Mouse (Mus musculus) limb, embryonic 13.5 days (tissue): ENCODE results near the gene Tmem178. TPM values are rescaled to one million over a fixed set of nuclear protein-coding genes. Genes with fewer than 3 reads are reported as not detected.
"Not testable (repeated sequence)": the region's sequence is repeated elsewhere in the genome, so short reads cannot be mapped to it uniquely, and the experiment has no call there.

Source experiments
- ATAC-seq: fragments of 200-750 bp; cut with Nextera tagmentation; 2 replicates; pipeline ENCODE4 v1.8.0; 2017; ENCODE audit warnings: low read depth, moderate number of reproducible peaks, moderate TSS enrichment; ENCODE audit not compliant: low FRiP score
- H3K27ac ChIP-seq: fragments of 300-500 bp; sonication (generic); 2 replicates; pipeline ENCODE4 v1.5.1; 2015; ENCODE audit warnings: inconsistent platforms, mild to moderate bottlenecking, moderate library complexity
- H3K27me3 ChIP-seq: fragments of 300-500 bp; sonication (generic); 2 replicates; pipeline ENCODE4 v1.6.1; 2015; ENCODE audit warnings: mild to moderate bottlenecking, inconsistent platforms
- H3K36me3 ChIP-seq: fragments of 300-500 bp; sonication (generic); 2 replicates; pipeline ENCODE4 v1.6.1; 2015; ENCODE audit warnings: inconsistent platforms, mild to moderate bottlenecking, moderate library complexity
- H3K4me1 ChIP-seq: fragments of 300-500 bp; sonication (generic); 2 replicates; pipeline ENCODE4 v1.6.1; 2015; ENCODE audit warnings: inconsistent platforms
- H3K4me2 ChIP-seq: fragments of 300-500 bp; sonication (generic); replicated peaks from 2 replicates; pipeline ENCODE4 v1.6.1; 2015; ENCODE audit warnings: inconsistent platforms, mild to moderate bottlenecking, moderate library complexity
- H3K4me3 ChIP-seq: fragments of 300-500 bp; sonication (generic); 2 replicates; pipeline ENCODE4 v1.5.1; 2015; ENCODE audit warnings: moderate library complexity, mild to moderate bottlenecking, inconsistent platforms
- H3K9ac ChIP-seq: fragments of 300-500 bp; sonication (generic); 2 replicates; pipeline ENCODE4 v1.6.1; 2015; ENCODE audit warnings: mild to moderate bottlenecking, inconsistent platforms
- H3K9me3 ChIP-seq: fragments of 300-500 bp; sonication (generic); 2 replicates; pipeline ENCODE4 v1.6.1; 2016; ENCODE audit warnings: inconsistent platforms
- WGBS: fragments of 180-500 bp; shearing (Covaris S2); methylation state at CpG from one replicate; pipeline ENCODE4 v1.1.7; 2015; 5-methylcytosine and 5-hydroxymethylcytosine counted together
- polyA plus RNA-seq: library from polyadenylated mRNA; unstranded; fragments of >200 nt; fragmentation: Nextera tagmentation; extraction: Ambion mirVana; gene quantifications from 2 replicates; pipeline ENCODE4 v1.2.1, GENCODE M21; 2015

Gene Tmem178
- polyA plus RNA-seq, 1 experiment from 2014 or later = 9.1 TPM

DNA sequence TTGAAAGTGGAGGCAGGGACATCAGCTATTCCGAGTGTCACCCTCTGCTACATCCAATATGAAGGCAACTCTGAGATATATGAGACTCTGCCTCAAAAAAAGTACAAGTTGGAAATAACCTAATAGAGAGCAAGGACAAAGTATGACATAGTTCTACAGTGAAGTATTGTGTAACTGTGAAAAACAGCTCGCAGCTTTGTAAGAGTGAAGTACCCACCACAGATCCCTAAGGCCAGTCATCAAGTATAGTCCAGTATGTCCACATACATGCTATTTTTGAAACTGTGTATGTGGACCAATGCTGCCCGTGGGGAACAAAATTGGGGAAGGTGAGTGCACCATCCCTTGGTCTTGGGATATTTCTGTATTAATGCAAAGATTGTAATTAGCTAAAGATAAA is 18.9 kb upstream of the Tmem178 start:
- ATAC-seq = no peak
- no peaks in the 10 kb centered on the region; the same call in 1 of the 2 replicates for H3K4me1 ChIP-seq
- H3K9me3 ChIP-seq = no peaks in the 10 kb centered on the region
- no peak overlapping the region for H3K9ac ChIP-seq
- H3K27ac ChIP-seq = no peak overlapping the region
- no peak overlapping the region for H3K4me3 ChIP-seq
- no peaks in the 10 kb centered on the region for H3K36me3 ChIP-seq
- no peak overlapping the region for H3K4me2 ChIP-seq
- H3K27me3 ChIP-seq = no peaks in the 10 kb centered on the region
- WGBS = 91% methylated on average over 3 of the region's 3 CpGs

DNA sequence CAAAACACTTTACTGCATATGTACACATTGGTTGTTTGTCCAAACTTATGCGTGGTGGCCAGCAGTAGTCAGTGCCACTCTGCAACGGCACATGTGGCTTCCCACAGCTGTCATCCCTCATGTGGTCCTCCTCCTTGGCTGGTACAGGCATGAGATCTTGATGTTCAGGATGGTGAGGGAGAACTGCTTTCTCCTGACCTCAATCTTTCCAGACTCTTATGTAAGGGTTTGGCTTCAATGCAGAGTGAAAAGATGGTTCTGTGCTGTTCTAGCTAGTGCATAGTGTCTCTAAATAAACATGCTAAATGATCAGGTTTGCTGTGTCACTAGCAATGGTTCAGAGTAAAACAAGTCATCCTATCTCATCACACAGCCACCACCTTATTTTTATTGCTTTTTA is 17.3 kb upstream of the Tmem178 start:
- Histone ChIP-seq H3K36me3 (no peaks in the 10 kb centered on the region), H3K4me1 (no peaks in the 10 kb centered on the region), H3K27ac (no peak overlapping the region), H3K9me3 (no peaks in the 10 kb centered on the region), H3K4me3 (no peak overlapping the region), H3K27me3 (no peaks in the 10 kb centered on the region), H3K9ac (no peak overlapping the region), H3K4me2 (no peak overlapping the region)
- no peak for ATAC-seq
- 91% methylated on average over 2 of the region's 2 CpGs for WGBS

DNA sequence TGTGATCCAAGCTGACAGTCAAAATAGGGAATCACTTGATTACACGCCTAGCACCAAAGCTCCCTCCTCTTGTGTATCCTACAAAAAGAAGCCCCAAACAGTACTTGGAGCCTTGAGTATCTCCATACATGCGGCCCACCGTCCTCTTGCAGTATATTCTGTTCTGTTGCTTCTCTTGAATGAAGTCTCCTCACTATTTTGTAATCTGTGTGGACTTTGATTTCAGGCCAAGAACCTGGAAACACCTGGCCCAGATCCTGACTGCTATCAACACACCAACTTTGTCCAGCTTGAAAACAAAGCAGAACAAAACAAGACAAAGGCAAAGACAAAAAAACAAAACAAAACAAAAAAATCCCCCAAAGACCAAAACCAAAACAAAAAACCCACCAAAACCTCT is 11.7 kb upstream of the Tmem178 start:
- H3K4me2 ChIP-seq = no peak overlapping the region
- H3K27ac ChIP-seq = no peak overlapping the region
- no peaks in the 10 kb centered on the region for H3K27me3 ChIP-seq
- no peaks in the 10 kb centered on the region for H3K36me3 ChIP-seq
- no peak for ATAC-seq
- H3K4me3 ChIP-seq = no peak overlapping the region
- no peak overlapping the region for H3K9ac ChIP-seq
- H3K4me1 ChIP-seq = no peaks in the 10 kb centered on the region
- H3K9me3 ChIP-seq = no peaks in the 10 kb centered on the region
- WGBS = 87% methylated on average over 3 of the region's 3 CpGs

DNA sequence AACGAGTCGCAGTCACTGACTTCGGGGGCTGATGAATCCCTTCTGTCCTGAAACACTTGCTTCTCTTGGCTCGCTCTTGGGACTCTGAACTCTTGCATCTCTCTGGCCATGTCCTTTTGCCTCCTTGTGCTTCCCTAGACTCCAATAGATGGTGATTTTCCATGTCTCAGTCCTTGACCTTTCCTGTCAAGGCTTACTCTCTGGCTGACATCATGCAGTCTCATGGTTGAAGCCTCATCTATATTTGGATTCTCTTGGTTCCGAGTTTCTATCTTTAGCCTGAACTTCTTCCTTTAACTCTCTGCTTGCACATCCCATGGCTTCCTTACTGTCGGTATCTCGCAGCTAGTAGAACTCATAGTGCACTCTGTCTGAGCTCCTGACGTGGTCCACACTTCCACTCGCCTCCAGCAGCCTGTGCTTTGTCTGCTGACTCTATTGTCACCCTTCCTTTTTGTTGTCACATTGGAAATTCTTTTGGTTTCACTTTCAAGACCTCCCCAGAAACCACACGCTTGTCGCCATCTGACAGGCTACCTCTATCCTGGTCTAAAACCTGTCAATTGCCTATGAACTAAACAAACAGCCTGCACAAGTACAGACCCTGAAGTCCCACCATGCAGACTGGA is 10.9 kb upstream of the Tmem178 start:
- no peaks in the 10 kb centered on the region for H3K27me3 ChIP-seq

DNA sequence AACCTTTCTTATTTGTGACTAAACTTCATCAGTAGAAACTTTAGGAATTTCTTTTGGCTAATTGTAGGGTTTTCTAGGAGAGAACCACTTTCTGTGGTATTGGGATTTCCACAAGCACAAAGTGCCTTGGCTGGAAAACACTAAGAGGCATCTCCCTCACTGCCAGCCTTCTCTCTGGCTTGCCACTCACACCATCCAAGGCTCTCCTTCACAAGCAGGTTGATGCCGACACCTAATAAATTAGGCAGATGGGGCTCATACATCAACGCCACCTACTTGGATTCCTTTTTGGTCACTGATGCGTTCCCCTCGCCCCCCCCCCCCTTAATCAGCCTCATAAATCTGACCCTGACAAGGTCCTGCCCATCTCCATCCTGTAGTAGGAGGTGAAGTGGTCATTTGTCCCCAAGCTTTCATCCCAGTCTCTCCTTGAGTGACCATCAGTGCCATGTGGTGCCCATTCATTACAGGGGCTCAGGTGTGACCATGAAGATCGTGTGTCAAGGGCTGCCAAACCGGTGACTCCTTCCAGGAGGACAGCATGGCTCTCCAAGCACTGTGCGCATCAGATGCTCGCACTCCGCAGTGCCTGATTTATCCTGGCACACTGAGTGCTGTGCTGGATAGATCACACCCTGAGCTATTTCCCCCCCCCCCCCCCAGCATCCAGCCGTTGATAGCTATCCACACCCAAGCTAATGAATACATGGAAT is 8.5 kb upstream of the Tmem178 start:
- Histone ChIP-seq H3K9me3 (no peaks in the 10 kb centered on the region), H3K9ac (no peak overlapping the region), H3K4me3 (no peak overlapping the region), H3K36me3 (no peaks in the 10 kb centered on the region), H3K27ac (no peak overlapping the region), H3K4me1 (no peaks in the 10 kb centered on the region), H3K27me3 (no peaks in the 10 kb centered on the region), H3K4me2 (no peak overlapping the region)
- WGBS = 38% methylated on average over 10 of the region's 10 CpGs
- ATAC-seq = no peak

More for the DNA sequence above, 10.9 kb upstream of the Tmem178 start:
- H3K9ac ChIP-seq = no peak overlapping the region
- H3K27ac ChIP-seq = no peak overlapping the region
- H3K4me1 ChIP-seq = no peaks in the 10 kb centered on the region
- WGBS = 86% methylated on average over 11 of the region's 11 CpGs
- H3K4me2 ChIP-seq = no peak overlapping the region
- no peak overlapping the region for H3K4me3 ChIP-seq
- no peak for ATAC-seq
- H3K36me3 ChIP-seq = no peaks in the 10 kb centered on the region
- H3K9me3 ChIP-seq = no peaks in the 10 kb centered on the region

DNA sequence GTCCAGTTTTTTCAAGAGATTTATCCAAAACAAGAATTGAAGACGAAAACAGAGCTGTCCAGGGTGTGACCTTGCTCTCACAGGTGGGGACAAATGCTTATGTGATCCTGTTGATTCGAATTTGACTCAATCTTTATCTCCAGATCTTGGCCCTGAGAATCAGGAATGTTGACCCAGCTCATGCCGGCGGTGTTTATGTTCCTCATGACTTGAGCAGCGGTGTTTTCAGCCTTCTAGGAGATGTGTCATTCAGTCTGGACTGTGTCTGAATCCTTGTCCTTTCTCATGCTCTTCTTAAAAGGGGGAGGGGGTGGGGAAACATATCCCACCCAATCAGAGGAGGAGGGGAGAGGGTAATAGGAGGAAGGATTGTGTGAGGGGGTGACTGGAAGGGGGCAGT is 7.9 kb upstream of the Tmem178 start:
- Histone ChIP-seq H3K9ac (no peak overlapping the region), H3K9me3 (no peaks in the 10 kb centered on the region), H3K36me3 (no peaks in the 10 kb centered on the region), H3K27me3 (peaks cover 5% of the 10 kb centered on the region; the same call in 1 of the 2 replicates), H3K4me3 (no peak overlapping the region), H3K4me2 (no peak overlapping the region), H3K27ac (no peak overlapping the region), H3K4me1 (no peaks in the 10 kb centered on the region)
- no peak for ATAC-seq
- WGBS = 67% methylated on average over 5 of the region's 5 CpGs

DNA sequence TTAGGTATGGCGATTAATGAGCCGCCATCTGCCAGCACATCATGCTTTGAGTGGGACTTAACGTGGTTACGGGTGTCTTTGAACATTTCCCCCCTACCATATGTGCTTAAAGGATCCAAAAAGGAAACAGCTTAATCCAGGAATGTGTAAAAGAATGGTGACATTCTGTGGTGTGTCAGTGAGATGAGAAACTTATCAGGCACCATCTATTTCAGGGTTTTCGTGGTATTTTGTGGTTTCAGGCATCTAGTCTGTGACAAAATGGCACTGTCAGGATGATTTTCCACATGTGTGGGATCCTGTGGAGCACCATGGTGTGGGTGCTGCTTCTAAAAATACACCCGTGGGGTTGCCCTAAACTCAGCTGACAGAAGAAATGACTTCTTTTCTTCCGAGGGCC is 4.6 kb upstream of the Tmem178 start:
- WGBS = 81% methylated on average over 7 of the region's 7 CpGs
- Histone ChIP-seq H3K9ac (no peak overlapping the region), H3K4me2 (no peak overlapping the region), H3K4me3 (no peak overlapping the region), H3K4me1 (no peaks in the 10 kb centered on the region), H3K27ac (no peak overlapping the region), H3K36me3 (no peaks in the 10 kb centered on the region), H3K9me3 (no peaks in the 10 kb centered on the region), H3K27me3 (peaks cover 29% of the 10 kb centered on the region)
- no peak for ATAC-seq

DNA sequence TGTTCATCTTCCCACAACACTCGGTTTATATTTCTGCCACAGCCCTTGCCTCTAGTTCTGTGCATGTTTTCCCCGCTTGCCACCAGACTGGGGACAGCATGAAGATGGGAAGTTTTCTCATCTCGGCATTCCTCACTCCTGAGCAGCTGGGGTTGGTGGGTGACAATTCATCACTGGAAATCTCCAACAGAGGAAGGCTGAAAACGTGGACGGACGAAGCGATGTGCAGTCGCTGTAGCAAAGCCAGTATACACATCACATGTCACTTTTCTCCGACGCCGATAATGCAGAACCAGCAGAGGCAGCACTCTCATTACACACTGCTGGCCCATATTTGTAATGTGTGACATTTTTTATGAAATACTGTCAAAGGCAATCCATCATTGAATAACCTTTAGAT is 2.6 kb upstream of the Tmem178 start:
- no peak for ATAC-seq
- 66% methylated on average over 11 of the region's 11 CpGs for WGBS
- H3K9me3 ChIP-seq = no peaks in the 10 kb centered on the region

DNA sequence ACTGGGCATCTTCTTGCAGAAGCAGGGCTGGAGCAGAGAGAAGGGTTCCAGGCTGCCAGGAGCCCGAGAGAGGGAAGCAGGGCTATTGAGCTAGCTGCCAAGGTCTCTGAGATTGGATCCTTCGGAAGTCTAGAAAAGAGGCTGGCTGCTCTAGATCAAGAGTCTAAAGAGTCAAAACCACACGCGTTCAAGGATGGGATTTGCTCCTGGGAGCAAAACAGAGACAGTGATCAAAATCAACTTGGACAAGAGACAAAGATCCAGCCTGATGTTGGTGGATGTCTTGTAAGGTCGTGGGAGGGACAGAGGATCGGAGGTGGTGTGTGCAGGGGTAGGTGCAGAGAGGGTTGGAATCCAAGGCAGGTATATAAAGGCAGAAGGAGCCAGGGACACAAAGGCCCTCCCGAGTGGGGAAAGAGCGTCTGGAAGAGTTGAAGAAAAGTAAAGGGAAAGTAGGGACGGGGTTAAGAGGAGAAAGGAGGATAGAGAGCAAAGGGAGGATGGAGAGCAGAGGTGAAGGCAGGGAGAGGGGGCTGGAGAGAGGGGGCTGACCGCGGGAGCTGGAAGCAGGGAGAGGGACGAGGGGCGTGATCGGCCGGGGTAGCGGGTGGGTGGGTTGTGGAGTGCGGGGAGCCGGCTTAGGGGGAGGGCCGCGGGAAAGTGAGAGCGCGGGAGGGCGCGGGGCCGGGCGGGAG is 450 bp upstream of the Tmem178 start:
- no peak overlapping the region for H3K27ac ChIP-seq
- H3K4me3 ChIP-seq = peak overlapping the region; percentile 76
- no peaks in the 10 kb centered on the region for H3K36me3 ChIP-seq
- 6% methylated on average over 24 of the region's 26 CpGs for WGBS
- H3K4me1 ChIP-seq = no peaks in the 10 kb centered on the region; the same call in 1 of the 2 replicates
- peaks cover 46% of the 10 kb centered on the region for H3K27me3 ChIP-seq
- 0 out of 2 replicates have a peak, but pooled peaks have one; percentile 28 for ATAC-seq
- H3K9me3 ChIP-seq = no peaks in the 10 kb centered on the region
- peak overlapping the region; percentile 82 for H3K9ac ChIP-seq
- peak overlapping the region; percentile 100 for H3K4me2 ChIP-seq

More for the DNA sequence above, 2.6 kb upstream of the Tmem178 start:
- Histone ChIP-seq H3K27me3 (peaks cover 43% of the 10 kb centered on the region), H3K27ac (no peak overlapping the region), H3K9ac (no peak overlapping the region), H3K4me1 (no peaks in the 10 kb centered on the region; the same call in 1 of the 2 replicates), H3K36me3 (no peaks in the 10 kb centered on the region), H3K4me2 (no peak overlapping the region), H3K4me3 (no peak overlapping the region)

DNA sequence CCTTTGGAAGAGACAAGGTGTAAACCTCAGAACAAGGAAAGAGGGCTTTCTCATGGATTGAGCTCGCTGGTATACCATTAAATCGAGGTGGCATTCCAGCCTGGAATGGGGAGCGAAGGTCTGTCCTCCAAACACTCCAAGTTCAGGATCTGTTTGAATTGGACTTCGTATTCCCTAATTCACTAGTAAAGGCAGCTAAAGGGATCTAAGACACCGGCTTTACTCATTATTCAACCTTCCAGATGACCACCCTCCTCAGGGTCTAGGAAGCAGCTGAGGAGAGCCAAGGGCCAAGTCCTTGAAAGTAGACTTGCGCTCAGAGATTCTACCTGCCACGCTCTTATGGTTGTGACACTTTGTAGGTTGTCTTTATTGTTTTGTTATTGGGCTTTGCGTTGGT is 1.1 kb downstream of the Tmem178 start:
- 36% methylated on average over 8 of the region's 8 CpGs for WGBS

DNA sequence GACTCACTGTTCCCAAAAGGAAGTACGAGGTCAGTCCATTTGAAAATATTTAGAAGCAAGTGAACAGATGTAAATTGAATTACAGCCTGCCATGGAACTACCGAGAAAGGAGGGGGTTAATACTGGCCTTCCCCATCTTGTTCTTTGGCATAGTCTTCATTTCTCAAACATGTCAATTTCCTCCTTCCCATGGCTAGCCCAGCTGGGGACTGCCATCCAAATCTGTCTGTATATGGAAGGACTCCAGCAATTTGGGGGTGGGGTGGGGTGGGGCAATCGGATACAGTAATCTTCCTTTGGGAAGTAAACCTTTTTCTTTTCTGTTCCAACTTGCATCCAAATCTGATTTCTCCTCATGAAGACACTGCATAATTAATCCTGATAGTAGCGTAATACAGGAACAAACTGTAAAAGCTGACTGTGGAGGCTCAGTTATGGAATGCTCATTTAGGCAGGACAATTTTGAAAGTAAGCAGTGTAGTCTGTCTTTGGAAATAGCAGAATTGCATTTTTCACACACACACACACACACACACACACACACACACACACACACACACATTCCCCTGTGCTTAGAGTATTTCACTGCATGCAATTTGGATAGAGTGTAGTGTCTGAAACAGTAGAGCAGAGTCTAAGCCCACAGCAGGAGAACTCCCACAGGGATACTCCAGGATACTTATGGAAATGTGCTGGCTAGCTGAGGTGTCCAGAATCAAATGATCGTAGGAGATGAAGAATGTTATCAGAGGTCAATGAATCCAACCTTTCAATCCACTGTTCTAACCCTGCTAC is 1.9 kb downstream of the Tmem178 start:
- Histone ChIP-seq H3K27me3 (peaks cover 44% of the 10 kb centered on the region), H3K4me3 (peak overlapping the region; percentile 21; the same call in 1 of the 2 replicates), H3K4me1 (no peaks in the 10 kb centered on the region; the same call in 1 of the 2 replicates), H3K4me2 (peak overlapping the region; percentile 23), H3K27ac (no peak overlapping the region), H3K9ac (no peak overlapping the region), H3K36me3 (no peaks in the 10 kb centered on the region), H3K9me3 (no peaks in the 10 kb centered on the region)
- 84% methylated on average over 5 of the region's 5 CpGs for WGBS
- ATAC-seq = no peak

More for the DNA sequence above, 1.1 kb downstream of the Tmem178 start:
- H3K4me1 ChIP-seq, H3K9me3 ChIP-seq, H3K36me3 ChIP-seq, H3K27ac ChIP-seq, ATAC-seq, H3K9ac ChIP-seq: not testable (repeated sequence)
- peak overlapping the region; percentile 53 for H3K4me2 ChIP-seq
- H3K4me3 ChIP-seq = peak overlapping the region; percentile 21
- H3K27me3 ChIP-seq = peaks cover 46% of the 10 kb centered on the region
